Mouse (Mus musculus) neural tube, embryonic 15.5 days (tissue): Measurements from ENCODE around the gene Cyp4f13. TPM values are rescaled to one million over a fixed set of nuclear protein-coding genes. Genes with fewer than 3 reads are reported as not detected.
A peak's percentile ranks its signal among the peaks of the same experiment; 100 is the strongest.

Experiments
- ATAC-seq: fragments of 200-750 bp; cut with Nextera tagmentation; 2 replicates; pipeline ENCODE4 v1.8.0; 2017; ENCODE audit warnings: mild to moderate bottlenecking, moderate TSS enrichment, moderate library complexity; ENCODE audit not compliant: low FRiP score
- H3K27ac ChIP-seq: fragments of 300-500 bp; sonication (generic); replicated peaks from 2 replicates; pipeline ENCODE4 v1.5.1; 2015; ENCODE audit warnings: mild to moderate bottlenecking, inconsistent platforms
- H3K27me3 ChIP-seq: fragments of 300-500 bp; sonication (generic); replicated peaks from 2 replicates; pipeline ENCODE4 v1.6.1; 2015; ENCODE audit warnings: inconsistent platforms
- H3K36me3 ChIP-seq: fragments of 300-500 bp; sonication (generic); 2 replicates; pipeline ENCODE4 v1.6.1; 2015; ENCODE audit warnings: inconsistent platforms
- H3K4me1 ChIP-seq: fragments of 300-500 bp; sonication (generic); 2 replicates; pipeline ENCODE4 v1.6.1; 2015; ENCODE audit warnings: inconsistent platforms
- H3K4me2 ChIP-seq: fragments of 300-500 bp; sonication (generic); 2 replicates; pipeline ENCODE4 v1.6.1; 2015; ENCODE audit warnings: inconsistent platforms, mild to moderate bottlenecking, moderate library complexity
- H3K4me3 ChIP-seq: fragments of 300-500 bp; sonication (generic); replicated peaks from 2 replicates; pipeline ENCODE4 v1.5.1; 2015; ENCODE audit warnings: mild to moderate bottlenecking, inconsistent platforms
- H3K9ac ChIP-seq: fragments of 300-500 bp; sonication (generic); replicated peaks from 2 replicates; pipeline ENCODE4 v1.6.1; 2015; ENCODE audit warnings: mild to moderate bottlenecking, inconsistent platforms
- H3K9me3 ChIP-seq: fragments of 300-500 bp; sonication (generic); replicated peaks from 2 replicates; pipeline ENCODE4 v1.6.1; 2016; ENCODE audit warnings: inconsistent platforms
- WGBS: fragments of 180-500 bp; shearing (Covaris S2); methylation state at CpG from one replicate; pipeline ENCODE4 v1.1.7; 2015; ENCODE audit warnings: mixed read lengths; 5-methylcytosine and 5-hydroxymethylcytosine counted together
- polyA plus RNA-seq: library from polyadenylated mRNA; unstranded; fragments of >200 nt; fragmentation: Nextera tagmentation; extraction: Ambion mirVana; gene quantifications from 2 replicates; pipeline ENCODE4 v1.2.1, GENCODE M21; 2015

Cyp4f13 gene
- polyA plus RNA-seq, 1 experiment from 2014 or later = 8.1 TPM

DNA sequence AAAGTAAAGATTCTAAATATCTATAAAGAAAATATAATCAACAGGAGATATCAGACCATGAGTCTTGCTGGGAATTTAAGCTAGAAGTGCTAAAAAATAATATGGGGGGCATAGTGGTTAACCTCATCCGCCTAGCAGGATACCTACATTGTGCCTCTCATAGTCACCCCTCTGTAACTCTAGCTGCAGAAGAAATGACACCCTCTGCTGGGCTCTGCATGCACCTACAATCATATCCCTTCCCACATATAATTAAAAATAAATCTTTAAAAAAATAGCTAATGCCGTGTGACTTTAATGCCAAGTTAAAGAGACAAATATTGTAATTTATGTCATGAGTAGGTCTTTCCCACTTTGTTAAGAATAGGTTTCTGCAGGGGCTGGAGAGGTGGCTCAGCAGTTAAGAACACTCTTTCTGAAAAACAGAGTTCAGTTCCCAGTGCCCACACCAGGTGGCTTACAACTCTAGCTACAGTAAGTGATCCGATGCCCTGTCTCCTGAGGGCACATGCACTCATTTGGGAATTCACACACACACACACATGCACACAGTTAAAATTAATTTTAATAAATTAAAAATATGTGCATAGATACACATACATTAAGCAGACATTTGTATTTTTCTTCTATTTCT, 2.7 kb downstream of the Cyp4f13 start:
- H3K9ac ChIP-seq = no peak overlapping the region
- H3K36me3 ChIP-seq = no peaks in the 10 kb centered on the region
- H3K4me3 ChIP-seq = no peak overlapping the region
- no peak for ATAC-seq
- no peaks in the 10 kb centered on the region for H3K9me3 ChIP-seq
- 62% methylated on average over 3 of the region's 3 CpGs for WGBS
- H3K4me2 ChIP-seq = no peak overlapping the region
- peaks cover 17% of the 10 kb centered on the region for H3K4me1 ChIP-seq
- H3K27me3 ChIP-seq = no peaks in the 10 kb centered on the region
- no peak overlapping the region for H3K27ac ChIP-seq

DNA sequence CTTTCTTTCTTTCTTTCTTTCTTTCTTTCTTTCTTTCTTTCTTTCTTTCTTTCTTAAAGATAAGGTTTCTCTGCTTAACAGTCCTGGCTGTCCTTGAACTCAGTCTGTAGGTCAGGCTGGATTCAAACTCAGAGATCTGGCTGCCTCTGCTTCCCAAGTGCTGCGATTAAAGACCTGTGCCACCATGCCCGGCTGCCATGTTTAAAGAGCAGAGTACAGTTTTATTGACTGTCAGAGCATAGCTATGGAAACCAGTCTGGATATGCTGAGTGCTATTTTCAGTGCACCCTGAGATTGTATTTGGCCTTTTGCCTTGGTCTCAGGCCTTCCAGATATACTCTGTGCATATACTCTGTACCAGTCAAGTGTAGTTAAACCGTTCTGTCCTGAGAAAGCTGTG, 3.5 kb downstream of the Cyp4f13 start:
- Histone ChIP-seq H3K9me3 (no peaks in the 10 kb centered on the region), H3K4me1 (peaks cover 17% of the 10 kb centered on the region), H3K4me3 (no peak overlapping the region), H3K9ac (no peak overlapping the region), H3K4me2 (no peak overlapping the region), H3K27ac (no peak overlapping the region), H3K36me3 (no peaks in the 10 kb centered on the region), H3K27me3 (no peaks in the 10 kb centered on the region)
- 96% methylated on average over 3 of the region's 3 CpGs for WGBS
- no peak for ATAC-seq

DNA sequence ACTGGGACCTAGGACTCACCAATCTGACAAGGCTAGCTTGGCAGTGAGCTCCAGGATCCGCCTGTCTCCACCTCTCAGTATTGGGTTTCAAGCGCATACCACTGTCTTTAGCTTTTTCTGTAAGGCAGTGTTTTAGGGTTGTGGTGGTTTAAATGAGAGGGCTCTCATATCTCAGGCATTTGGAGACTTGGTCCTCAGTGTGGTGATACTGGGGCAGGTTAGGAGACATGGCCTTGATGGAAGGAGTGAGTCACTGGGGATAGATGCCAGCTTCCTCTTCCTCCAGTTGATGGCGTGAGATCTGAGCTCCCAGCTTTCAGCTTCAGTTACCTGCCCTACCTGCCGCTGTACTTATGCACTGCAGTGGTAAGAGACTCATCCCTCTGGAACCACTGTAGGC, 7.4 kb downstream of the Cyp4f13 start:
- ATAC-seq = no peak
- Histone ChIP-seq H3K9me3 (no peaks in the 10 kb centered on the region), H3K4me2 (no peak overlapping the region), H3K36me3 (no peaks in the 10 kb centered on the region), H3K4me3 (no peak overlapping the region), H3K4me1 (no peaks in the 10 kb centered on the region), H3K27me3 (no peaks in the 10 kb centered on the region), H3K27ac (no peak overlapping the region), H3K9ac (no peak overlapping the region)
- 85% methylated on average over 4 of the region's 4 CpGs for WGBS

DNA sequence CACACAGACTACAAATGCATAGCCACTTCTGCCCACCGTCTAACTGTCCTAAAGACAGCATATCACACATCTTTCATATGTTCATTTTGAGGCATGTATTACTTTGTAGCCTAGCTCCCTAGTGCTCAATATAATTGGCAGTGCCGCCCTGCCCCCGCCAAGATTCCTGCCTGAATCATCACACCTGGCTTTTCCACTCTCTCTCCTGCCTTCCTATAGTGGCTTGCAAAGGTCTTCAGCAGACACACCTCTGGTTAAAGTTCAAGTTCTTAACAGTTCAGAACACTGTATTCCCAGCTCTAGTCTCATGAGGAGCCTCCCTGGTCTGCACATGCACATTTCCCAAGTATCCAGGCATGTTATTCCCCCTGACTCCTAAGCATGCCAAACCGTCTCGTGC, 19.4 kb downstream of the Cyp4f13 start:
- WGBS = 82% methylated on average over 5 of the region's 5 CpGs
- Histone ChIP-seq H3K4me3 (no peak overlapping the region), H3K27me3 (peaks cover 15% of the 10 kb centered on the region), H3K9me3 (no peaks in the 10 kb centered on the region), H3K4me2 (no peak overlapping the region), H3K27ac (no peak overlapping the region), H3K36me3 (no peaks in the 10 kb centered on the region), H3K4me1 (peaks cover 5% of the 10 kb centered on the region), H3K9ac (no peak overlapping the region)
- no peak for ATAC-seq

DNA sequence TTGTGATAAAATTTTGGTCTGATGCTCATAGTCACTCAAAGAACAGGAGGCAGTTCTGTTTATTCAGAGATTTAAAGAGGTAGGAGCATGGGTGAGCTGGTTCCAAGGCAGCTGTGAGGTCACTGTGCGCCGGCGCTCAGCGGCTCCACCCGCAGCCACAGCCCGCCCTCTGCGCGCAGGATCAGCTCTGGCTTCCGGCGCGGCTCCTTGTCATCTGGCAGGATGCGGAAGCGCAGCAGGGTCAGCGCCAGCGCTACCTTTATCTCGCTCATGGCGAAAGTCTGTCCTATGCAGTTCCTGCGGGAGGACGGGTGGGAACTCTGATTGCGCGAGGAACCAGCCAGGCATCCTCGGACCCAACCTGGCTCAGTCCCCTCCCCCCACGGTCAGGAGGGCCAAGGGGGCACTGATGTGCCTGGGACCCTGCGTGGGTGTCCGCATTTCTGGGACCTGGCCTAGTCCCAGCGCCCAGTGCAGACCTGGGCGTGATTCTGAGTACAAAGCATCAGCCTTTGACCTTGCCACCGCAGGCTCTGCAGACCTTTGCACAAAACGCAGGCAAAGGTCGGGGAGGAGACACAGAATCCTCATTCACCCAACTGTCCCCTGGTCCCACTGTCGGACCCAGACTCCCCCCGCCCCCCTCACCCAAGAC, 22.4 kb downstream of the Cyp4f13 start:
- WGBS = 20% methylated on average over 32 of the region's 32 CpGs
- peaks cover 17% of the 10 kb centered on the region; the same call in 1 of the 2 replicates for H3K27me3 ChIP-seq
- peak; percentile 97 for ATAC-seq
- H3K9ac ChIP-seq = peak overlapping the region; percentile 67
- H3K36me3 ChIP-seq = no peaks in the 10 kb centered on the region
- H3K4me2 ChIP-seq = peak overlapping the region; percentile 87
- H3K27ac ChIP-seq = peak overlapping the region; percentile 70
- H3K9me3 ChIP-seq = 0 out of 2 replicates have a peak, but pooled peaks cover 4% of the 10 kb centered on the region
- H3K4me3 ChIP-seq = peak overlapping the region; percentile 50
- peaks cover 5% of the 10 kb centered on the region for H3K4me1 ChIP-seq

DNA sequence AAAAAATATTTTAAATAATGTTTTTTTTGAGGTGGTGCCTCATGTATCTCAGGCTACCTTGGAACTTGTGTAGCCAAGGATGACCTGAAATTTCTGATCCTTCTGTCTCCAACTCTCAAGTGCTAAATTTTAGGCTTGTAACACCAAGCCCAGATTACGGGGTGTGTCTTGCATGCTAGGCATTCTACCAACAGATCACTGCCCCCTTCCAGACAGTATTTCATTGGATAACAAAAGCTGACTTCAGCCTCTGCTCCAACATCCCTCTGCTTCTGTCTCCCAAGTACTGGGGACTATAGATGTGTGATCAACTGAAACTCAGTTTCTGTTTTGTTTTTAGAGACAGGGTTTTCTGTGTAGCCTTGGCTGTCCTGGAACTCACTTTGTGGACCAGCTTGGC, 23.5 kb downstream of the Cyp4f13 start:
- H3K4me2 ChIP-seq = no peak overlapping the region
- no peak for ATAC-seq
- H3K4me1 ChIP-seq = peaks cover 5% of the 10 kb centered on the region
- H3K27me3 ChIP-seq = peaks cover 18% of the 10 kb centered on the region; the same call in 1 of the 2 replicates
- 0 out of 2 replicates have a peak, but pooled peaks cover 4% of the 10 kb centered on the region for H3K9me3 ChIP-seq
- 87% methylated on average over 1 of the region's 1 CpGs for WGBS
- H3K36me3 ChIP-seq = no peaks in the 10 kb centered on the region
- H3K4me3 ChIP-seq = no peak overlapping the region
- H3K9ac ChIP-seq = no peak overlapping the region
- no peak overlapping the region for H3K27ac ChIP-seq

DNA sequence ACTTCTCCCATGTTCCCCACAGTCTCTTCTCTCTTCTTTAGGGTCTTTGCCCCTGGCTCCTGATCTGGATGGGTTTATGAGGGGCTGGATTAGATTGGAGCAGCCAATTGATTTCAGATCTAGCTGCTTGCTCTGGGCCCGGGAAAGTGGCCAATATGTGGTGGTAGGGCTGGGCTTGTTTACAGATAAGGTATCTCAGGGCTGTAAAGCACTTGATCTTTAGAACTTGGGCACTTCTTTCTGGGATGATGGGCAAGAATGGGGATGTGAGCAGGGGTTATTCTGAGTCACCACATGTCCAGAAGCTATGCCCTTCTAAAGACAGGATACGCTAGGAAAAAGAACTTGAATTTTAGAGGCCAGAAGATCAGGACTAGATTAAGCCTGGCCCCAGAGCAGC, 28.1 kb downstream of the Cyp4f13 start:
- Histone ChIP-seq H3K36me3 (no peaks in the 10 kb centered on the region), H3K27ac (no peak overlapping the region), H3K9ac (no peak overlapping the region), H3K4me2 (no peak overlapping the region), H3K4me3 (no peak overlapping the region), H3K4me1 (no peaks in the 10 kb centered on the region), H3K27me3 (peaks cover 12% of the 10 kb centered on the region; the same call in 1 of the 2 replicates), H3K9me3 (0 out of 2 replicates have a peak, but pooled peaks cover 4% of the 10 kb centered on the region)
- 76% methylated on average over 2 of the region's 2 CpGs for WGBS
- ATAC-seq = no peak

DNA sequence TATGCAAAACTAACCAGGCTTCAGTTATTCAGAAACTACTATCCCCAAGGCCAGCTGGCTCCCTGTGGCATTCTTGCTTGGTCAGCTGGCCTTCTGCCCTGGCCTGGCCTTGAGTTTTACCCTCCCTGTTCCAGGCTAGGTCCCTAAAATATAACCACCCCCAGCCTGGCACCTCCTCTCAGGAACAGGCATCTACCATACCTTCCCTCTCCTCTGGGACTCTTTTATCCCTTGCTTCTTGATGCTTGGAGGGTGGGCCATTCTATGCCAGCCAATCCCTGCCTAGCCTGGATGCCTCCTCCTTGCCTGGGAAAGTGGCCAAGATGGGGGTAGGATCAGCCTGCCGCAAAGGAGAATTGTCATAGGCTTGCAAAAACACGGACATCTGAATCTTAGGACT, 30.1 kb downstream of the Cyp4f13 start, which contains the start of gene Cyp4f14:
TSS of gene Cyp4f14 (minus strand) at position 212 of the 400 bp plus-strand sequence.
- Histone ChIP-seq H3K4me3 (no peak within 1 kb of the TSS), H3K27me3 (peaks cover 12% of the 10 kb centered on the region), H3K4me2 (no peak within 1 kb of the TSS), H3K9me3 (0 out of 2 replicates have a peak, but pooled peaks cover 4% of the 10 kb centered on the region), H3K27ac (no peak within 1 kb of the TSS), H3K9ac (no peak within 1 kb of the TSS), H3K36me3 (no peaks in the 10 kb centered on the region), H3K4me1 (no peaks in the 10 kb centered on the region)
- ATAC-seq = no peak
- WGBS = 74% methylated on average over 2 of the region's 2 CpGs

DNA sequence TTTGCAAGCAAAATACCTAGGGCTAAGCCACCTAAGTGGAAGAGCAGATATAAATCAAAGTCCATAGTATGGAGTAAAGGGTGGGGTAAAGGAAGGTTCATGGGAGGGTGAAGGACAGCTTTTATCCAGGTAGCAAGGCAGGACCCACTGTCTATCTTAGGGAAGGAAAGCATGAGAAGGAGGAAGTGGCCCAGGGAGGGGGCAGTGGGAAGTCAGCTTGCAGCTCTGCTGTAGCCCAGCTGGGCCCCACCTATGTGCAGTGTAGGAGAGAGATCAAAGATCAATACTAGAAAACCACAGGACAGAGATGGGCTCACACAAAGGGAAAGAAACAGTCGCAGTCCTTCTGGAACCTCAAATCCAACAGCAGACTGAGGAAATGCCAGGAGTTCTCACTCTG, 31.1 kb downstream of the Cyp4f13 start:
- 89% methylated on average over 1 of the region's 1 CpGs for WGBS
- peaks cover 12% of the 10 kb centered on the region for H3K27me3 ChIP-seq
- H3K4me2 ChIP-seq = no peak overlapping the region
- H3K9me3 ChIP-seq = no peaks in the 10 kb centered on the region
- no peak overlapping the region for H3K27ac ChIP-seq
- no peaks in the 10 kb centered on the region for H3K4me1 ChIP-seq
- ATAC-seq = no peak
- no peak overlapping the region for H3K9ac ChIP-seq
- no peak overlapping the region for H3K4me3 ChIP-seq
- no peaks in the 10 kb centered on the region for H3K36me3 ChIP-seq

DNA sequence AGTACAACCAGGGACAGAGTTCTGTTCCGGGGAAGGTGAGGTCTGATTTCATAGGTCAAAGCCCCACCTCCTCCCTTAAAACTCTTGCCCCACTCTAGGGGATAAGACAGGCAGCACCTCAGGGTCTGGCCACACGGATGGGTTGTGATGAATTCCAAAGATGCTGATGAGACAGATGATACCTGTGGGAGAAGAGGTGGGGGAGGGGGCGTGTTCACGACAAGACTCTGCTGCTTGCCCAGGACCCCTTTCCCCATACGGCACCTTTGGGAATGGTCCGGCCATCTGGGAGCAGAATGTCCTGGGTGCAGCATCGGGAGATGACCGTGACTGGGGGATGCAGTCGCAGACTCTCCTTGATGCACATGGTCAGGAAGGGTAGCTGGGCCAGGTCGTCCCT, 41.0 kb downstream of the Cyp4f13 start:
- H3K36me3 ChIP-seq = no peaks in the 10 kb centered on the region
- no peak overlapping the region for H3K4me3 ChIP-seq
- ATAC-seq = no peak
- 0 out of 2 replicates have a peak, but pooled peaks cover 4% of the 10 kb centered on the region for H3K4me1 ChIP-seq
- H3K27me3 ChIP-seq = peaks cover 12% of the 10 kb centered on the region
- H3K27ac ChIP-seq = no peak overlapping the region
- H3K9me3 ChIP-seq = no peaks in the 10 kb centered on the region
- 80% methylated on average over 10 of the region's 10 CpGs for WGBS
- no peak overlapping the region for H3K4me2 ChIP-seq
- no peak overlapping the region for H3K9ac ChIP-seq

DNA sequence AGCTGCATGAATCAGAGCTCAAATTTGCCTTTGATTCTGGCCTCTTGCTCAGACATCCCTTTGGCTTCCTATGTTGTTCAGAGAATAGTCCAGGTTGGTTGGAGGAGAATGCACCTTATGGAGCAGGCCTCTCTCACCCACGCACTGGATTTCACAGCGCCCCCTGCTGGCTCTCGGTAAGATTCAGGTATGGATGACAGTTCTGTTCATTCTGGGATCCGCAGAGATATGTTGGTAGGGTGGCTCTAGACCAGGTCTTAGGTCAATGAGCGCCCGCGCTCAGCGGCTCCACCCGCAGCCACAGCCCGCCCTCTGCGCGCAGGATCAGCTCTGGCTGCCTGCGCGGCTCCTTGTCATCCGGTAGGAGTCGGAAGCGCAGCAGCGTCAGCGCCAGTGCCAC, 42.0 kb downstream of the Cyp4f13 start:
- Histone ChIP-seq H3K4me1 (0 out of 2 replicates have a peak, but pooled peaks cover 4% of the 10 kb centered on the region), H3K4me3 (peak overlapping the region; percentile 32), H3K9ac (peak overlapping the region; percentile 41; the same call in 1 of the 2 replicates), H3K9me3 (no peaks in the 10 kb centered on the region), H3K36me3 (no peaks in the 10 kb centered on the region), H3K27me3 (peaks cover 12% of the 10 kb centered on the region), H3K4me2 (peak overlapping the region; percentile 55), H3K27ac (no peak overlapping the region)
- WGBS = 9% methylated on average over 19 of the region's 19 CpGs
- peak; percentile 59; the same call in 1 of the 2 replicates for ATAC-seq

DNA sequence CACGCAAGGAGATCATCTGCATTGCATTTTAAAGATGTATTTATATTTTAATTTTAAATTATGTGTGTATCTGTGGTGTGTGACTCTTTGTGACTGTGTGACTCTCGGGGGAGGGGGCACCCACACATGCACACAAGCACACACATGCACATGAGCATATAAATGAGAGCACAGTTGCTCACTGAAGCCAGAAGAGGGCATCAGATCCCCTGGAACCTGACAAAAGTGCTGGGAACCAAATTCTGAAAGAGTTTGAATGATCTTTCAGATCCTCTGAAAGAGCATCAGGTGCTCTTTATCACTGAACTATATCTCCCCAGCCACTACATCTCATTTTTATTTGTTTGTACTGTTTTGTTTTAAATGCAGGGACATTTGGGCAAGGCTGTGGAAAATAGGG, 42.8 kb downstream of the Cyp4f13 start:
- WGBS = 68% methylated on average over 2 of the region's 2 CpGs

More for the DNA sequence above, 42.8 kb downstream of the Cyp4f13 start:
- Histone ChIP-seq H3K9me3 (no peaks in the 10 kb centered on the region), H3K4me2 (no peak overlapping the region), H3K9ac (no peak overlapping the region), H3K4me1 (0 out of 2 replicates have a peak, but pooled peaks cover 4% of the 10 kb centered on the region), H3K4me3 (no peak overlapping the region), H3K36me3 (no peaks in the 10 kb centered on the region), H3K27me3 (peaks cover 12% of the 10 kb centered on the region), H3K27ac (no peak overlapping the region)
- no peak for ATAC-seq
